Mouse (Mus musculus): ENCODE results near the gene Dennd1b.
A peak's percentile ranks its signal among the peaks of the same experiment; 100 is the strongest.

Gene Dennd1b

DNA sequence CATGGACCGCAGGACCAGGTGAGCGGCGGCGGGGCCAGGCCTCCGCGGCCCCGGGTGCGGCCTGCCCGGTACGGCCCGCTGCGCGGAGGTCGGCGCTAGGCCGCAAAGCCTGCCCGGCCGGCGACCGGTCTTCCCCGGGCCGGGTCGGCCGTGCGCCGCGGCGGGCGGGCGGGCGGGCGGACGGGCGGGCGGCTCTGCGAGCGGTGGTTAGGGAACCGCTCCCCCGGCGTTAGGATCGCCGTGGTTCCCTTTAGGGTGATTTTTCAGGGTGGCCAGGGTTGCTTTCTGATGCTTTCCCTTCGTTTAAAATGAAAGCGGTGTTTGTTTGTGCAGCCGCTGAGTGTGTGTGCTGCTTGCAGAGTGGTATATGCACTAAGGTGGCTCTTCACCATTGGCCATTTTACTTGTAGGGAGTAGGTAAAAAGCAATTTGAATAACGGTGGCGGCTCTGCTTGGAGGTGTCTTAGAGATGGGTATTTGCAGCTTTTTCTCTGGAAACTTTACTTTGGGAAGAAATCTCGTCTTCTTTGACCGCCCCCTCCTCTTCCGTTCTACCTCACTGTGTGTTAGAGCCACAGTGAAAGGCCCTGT is 728 bp downstream of the Dennd1b start:
- DNase-seq: peak; percentile 68

DNA sequence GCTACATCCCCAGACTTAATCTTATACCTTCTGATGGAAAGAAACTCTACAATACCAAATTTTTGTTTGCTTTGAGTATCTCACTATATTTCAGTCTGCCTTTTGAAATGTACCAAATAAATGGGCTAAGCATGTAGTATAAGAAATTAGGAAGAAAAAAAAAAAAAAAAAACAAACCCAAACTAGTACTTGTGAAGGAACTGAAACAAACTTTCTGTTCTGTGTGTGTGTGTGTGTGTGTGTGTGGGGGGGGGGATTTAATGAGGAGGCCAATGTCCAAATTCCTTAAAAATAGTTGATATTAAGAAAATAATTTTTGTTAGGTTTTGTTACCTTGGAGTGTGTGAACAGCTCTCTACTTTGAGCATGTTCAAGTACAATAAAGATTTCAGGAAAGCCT is 1.8 kb downstream of the Dennd1b start:
- no peak for DNase-seq

DNA sequence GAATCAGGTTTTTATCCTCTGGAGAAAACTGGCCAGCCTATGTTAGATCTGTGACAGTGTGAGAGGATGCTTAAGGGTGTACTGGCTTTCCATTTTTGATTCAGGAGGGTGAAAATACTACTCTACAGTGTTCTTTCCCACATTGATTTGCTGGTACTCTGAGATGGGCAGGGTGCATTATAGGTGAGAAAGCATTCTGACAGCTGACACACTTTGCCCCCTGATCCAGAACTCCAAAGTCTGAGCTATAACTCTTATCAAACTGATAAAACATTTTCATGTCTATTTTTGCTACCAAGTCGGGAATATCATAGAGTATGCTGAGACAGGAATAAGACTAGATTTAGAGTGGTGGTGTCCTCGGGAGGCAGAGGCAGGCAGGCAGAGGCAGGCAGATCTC is 2.3 kb downstream of the Dennd1b start:
- no peak for DNase-seq

DNA sequence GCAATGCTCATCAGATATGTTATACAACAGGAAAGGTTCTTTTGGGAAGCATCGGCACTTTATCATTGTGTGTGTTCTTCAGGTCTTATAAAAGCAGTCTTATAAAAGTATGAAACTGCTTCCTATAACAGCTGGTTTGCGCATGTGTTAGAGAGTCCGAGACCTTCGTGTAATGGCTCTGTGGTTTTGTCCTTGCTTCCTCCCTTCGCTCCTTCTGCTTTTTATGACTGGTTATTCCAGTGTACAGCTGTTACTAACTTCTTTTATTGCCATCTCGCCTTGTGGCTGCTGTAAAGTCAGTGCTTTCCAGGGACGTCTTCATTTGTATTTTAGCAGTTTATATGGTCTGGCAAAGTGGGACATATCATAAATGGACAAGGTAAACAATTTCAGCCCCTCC is 4.2 kb downstream of the Dennd1b start:
- no peak for DNase-seq

DNA sequence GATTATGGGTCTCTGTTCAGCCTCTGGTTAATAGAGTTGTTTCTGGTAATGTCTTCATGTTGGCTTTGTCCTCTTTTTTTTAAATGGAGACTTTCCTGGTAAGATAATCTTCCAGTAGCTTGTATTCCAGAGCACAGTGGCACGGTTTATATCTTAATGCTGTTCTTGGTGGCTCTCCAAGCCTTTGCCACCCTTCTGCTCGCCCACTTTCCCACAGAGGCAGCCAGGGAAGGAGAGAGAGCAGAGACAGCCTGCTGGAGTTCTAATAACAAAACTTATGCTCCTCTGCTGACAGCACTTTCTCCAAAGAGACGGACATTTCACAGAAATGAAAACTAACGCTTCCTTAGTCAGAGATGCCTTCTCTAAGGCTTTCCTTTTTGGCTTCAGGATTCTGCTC is 6.8 kb downstream of the Dennd1b start:
- DNase-seq: no peak

DNA sequence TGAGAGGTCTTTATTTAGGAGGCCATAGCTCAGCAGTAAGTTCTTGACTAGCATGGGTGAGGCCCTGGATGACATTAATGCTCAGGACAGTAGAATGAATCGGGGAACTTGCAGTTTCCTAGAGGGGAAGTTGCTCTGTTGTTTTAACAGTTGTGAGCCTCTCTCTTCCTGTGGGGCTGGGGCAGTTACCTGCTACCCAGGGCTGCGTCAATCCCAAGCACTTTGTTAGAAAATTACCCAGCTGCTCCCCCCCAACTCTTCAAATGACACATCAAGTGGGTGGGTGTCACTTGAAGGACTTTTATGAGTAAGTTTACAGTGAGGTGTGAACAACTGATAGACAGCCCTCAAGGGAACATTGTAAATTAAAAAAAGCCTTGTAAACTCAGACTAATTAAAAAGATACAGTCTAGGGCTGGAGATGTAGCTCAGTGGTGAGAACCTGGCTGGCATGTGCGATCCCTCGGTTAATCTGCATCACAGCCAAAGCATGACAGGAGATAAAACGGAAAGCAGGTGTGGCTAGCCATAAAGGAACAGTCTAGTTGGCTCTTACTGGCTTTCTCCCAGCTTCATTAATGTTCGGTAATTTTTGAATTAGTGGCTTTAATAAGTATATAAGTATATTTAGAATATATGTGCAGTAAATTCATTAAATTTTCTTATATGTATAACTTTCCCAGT is 10.4 kb downstream of the Dennd1b start:
- no peak for DNase-seq

DNA sequence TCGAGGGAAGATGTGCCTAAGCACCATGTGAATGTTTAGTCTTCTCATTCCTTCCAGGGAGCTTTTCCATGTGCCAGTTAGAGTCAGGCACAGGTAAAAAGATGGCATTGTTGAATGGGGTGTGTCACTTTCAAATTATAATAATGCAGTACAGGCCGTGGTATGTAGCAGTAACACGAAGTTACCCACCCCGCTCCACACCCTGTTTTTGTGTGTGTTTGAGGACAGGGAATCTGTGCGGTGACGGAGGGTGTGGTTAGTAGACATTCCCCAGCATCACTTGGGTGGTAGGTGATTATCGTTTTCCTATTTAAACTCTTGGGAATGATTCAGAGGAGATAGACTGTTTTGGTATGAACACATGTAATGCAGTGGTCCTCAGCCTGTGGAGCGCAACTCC is 11.6 kb downstream of the Dennd1b start:
- no peak for DNase-seq

DNA sequence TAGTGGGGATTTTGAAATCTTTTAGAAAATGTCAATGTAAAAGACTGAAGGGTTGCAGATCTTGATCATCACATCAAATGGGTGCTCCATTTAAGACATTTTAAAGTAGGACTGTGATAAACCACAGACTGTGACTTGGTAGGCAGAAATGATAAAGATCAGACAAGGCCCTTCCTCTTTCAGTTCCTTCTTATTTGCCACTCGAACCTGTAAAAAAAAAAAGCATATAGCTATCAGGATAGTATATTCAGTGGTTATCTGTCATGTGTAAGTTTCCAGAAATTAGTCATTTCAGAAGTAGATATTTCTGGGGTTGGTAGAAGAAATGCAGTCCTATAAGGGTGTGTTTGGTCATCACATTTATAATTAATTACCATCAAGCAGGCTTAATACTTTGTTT is 12.7 kb downstream of the Dennd1b start:
- DNase-seq: no peak

DNA sequence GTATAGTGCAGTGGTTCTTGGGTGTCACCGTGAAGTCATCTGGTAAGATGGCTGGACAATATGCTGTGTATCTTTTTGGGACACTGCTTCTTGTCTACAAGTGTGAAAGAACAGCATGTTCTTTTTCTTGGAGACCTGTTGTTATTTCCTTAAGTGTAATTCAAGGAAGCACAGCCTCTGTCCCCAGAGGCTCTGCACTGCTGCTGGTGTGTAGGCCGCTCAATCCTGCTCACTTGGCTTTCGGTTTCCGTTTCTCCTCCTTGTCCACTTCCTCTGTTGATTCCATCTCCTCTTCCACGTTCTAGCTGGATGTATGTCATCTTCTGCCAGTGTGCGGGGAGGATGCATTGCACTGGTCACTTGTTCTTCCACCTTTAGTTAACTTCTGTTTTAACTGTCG is 19.0 kb downstream of the Dennd1b start:
- DNase-seq: no peak

DNA sequence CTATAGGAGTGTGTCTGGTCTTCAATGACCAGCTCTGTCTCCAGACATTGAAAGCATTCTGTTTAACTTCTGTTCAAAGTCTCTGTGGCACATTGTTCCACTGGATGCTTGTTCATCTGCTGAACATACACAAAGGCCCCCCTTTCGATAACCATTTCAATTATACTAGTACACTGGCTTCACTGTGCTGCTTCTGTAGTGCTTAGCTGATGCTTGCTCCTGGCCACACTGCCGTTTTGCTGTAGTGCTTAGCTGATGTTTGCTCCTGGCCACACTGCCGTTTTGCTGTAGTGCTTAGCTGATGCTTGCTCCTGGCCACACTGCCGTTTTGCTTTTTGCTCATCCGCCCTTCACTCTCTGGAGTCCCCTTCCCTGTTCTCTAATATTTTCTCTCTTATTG is 19.4 kb downstream of the Dennd1b start:
- no peak for DNase-seq

DNA sequence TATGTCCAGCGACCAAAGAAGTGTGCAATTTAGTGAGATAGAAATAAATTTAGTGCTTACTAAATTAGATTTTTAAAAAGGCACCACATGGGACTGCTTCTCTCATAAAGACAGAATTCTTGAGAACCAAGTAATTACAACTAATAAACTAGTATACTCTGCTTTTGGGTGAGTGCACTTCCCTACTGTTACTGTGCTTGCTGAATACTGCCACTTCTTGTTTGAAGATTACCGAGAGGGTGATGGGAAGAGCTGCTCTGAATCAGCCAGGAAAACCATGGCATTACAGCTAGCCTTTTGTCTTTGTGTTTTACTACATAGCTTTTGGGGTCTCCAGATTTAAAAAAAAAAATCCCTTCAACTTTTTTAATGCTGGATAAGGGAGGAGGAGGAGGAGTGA is 19.8 kb downstream of the Dennd1b start:
- DNase-seq: no peak

DNA sequence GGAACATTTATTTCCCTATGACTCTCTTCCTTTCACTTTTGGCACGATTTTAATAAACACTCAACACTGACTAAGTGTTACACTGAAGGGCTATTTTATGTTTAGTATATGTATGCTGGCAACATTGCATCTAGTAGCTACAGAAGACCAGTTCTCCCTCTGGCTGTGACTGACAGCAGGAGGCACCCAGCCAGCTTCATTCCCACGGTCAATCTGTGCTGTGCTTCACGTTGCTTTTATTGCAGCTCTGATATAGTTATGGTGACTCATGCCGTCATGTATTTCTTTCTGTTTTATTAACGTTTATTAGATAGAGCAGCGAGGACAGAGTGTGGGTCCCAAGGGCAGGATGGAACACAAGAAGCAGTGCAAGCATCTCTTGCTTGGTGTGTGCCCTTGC is 20.2 kb downstream of the Dennd1b start:
- no peak for DNase-seq

DNA sequence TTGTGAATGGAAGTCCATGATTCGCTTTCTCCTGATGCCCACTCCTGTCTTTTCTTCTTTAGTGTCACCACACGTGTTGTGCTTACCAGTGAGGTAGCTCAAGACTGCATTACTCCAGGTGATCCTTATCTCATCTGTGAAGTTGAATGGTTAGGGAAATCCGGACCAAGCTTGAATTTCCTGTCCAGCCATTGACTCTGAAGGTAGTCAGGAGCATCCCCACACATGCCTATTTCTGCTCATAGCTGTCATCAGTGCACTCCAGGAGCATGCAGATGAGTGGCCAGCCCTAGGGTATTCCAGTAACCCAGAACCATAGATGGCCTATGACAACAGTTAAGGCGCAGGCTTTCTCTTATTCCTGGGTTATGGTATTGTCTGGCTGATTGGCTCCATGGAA is 20.9 kb downstream of the Dennd1b start:
- DNase-seq: no peak

DNA sequence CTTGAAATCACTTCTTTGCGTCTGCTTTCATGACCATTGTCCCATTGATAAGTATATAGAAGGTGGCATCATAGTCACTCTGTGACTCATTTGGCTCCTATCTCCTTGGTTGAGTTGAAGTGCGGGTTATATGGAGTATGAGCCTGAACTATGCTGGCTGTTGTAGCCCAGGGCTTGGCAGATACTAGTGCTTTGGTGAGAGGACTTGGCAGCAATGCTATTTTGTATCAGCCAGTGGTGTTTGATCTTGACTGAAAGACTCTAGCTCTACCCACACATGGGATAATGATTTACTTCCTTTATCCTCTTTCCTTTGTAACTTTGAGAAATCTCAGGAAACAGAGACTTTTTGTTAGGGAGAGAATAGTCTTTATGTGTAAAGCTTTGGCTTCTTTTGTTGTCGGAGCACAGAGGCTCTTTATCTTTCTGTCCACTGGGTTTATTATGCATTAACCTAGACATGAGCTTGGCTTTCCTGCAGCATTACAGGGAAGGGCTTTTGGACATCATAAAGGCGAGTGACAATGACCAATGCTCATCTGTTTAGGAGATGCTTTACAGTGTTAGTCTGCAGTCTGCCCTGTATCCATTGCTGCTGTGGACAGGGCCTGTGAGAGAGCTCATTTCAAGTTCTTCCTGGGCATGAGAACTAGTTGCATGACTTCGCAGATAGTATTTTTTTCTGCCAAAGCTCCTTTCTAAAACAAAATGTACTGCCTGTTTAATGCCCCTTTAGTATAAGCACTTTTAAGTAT is 29.3 kb downstream of the Dennd1b start:
- no peak for DNase-seq

DNA sequence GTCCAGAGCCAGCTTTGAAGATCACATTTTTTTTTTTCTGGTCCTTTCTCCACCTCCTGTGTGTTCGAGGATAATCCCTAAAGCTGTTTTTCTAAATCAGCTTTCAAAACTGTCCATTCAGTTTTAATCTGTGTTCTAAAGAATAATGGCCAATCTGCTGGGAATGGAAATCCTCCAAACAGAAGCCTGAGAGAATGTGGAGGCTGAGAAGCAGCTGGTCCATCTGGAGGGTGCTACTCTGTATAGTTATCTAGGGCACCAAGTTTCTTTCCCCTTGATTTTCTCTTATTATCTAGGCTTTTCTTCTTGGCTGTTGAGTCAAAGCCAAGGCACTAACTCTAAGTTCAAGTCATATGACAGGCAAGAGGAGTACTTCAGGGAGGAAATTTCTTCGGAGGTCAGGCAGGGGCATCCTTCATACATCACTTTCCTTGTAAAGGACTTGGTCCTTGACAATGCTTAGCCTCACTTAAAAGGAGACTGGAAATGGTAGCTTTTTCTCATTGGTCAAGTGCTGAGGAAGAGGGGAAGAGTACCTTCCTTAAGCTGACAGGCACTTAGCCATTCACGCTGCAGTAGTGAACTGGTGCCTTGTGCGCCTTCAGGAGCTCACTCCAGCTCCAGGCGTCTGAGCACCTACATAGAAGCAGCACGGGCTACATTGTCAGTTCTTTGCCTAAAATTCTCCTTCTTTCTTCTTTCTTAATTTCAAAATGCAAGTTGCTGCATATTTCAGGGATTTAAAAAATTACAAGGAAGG is 32.6 kb downstream of the Dennd1b start:
- DNase-seq: no peak

DNA sequence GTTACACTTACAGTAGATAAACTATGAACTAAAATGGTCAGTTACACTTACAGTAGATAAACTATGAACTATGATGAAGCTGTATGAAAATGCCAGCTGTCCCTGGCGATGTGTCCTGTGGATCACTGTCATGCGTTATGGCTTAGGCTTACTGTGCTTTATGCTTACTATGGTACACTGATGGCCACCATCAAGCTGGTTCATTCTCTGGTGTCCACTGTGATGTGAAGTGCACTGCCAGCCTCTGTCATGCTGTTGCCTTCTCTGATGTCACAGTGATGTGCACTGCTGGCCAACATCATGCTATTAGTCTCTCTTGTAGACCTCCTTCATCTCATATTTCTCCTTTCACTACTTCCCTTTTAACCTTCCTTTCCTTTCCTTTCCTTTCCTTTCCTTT is 33.4 kb downstream of the Dennd1b start:
- DNase-seq: no peak

DNA sequence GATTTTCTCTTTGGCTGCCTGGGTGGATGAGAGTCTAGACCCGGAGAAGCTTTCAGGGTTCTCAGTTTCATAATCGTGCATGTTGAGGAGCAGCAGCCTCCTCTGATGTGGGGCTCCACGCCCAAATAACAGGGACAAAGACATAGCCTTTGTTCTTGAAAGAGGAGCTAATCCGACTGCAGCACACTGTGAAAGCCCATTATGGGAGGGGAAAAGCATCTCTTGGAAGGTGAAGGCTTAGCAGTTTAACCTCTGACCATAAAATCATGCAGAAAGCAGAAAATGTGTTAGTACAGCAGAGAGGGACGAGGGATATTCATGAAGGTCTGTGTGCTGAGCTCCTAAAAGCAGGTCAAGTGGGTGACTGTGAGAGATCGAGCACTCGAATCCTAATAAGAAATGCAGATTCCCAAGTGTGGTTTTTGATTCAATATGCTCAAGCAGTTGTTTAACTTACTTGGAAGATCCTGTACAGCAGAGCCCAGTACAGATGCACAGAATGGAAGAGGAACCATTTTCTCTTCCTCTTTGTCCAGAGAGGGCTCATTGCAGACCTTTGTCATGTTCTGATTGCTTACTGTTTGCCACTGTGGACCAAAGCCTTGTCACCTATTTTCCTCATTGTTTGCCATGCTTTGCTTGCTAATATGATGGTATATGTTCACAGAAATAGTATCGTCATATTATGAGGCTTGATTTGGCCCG is 37.6 kb downstream of the Dennd1b start:
- no peak for DNase-seq

DNA sequence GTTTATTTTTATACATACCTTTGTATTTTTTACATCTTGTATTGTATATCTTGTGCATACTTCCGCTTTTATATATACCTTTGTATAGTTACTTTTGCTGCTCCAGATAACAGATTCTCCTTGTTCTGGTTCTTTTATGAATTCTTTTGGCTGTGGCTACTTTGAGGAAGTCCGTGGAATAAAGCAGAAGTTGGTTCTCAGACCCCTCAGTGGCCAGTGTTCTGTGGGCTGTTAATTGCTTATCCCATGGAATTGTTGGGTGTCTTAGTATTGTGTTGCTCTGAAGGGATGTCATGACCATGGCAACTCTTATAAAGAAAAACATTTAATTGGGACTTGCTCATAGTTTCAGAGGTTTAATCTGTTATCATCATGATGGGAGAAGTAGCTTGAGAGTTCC is 40.3 kb downstream of the Dennd1b start:
- no peak for DNase-seq

DNA sequence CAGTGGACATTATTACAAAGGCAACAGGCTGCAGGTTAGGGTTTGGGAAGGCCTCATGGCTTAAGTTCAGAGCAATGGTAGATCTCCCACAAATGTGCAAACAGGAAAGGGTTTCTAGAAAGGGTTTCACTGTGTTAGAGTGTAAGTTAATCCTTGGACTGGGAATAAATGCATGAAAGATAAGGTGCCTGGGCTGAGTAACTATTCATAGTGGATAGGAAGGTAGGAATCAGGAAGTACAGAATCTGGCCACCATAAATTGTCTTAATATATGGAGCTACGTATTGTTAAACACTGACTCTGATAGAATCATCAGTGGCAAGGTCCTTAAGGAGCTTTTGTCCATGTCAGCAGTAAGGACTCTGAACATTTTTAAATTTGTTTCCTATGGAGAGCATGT is 42.8 kb downstream of the Dennd1b start:
- DNase-seq: no peak

DNA sequence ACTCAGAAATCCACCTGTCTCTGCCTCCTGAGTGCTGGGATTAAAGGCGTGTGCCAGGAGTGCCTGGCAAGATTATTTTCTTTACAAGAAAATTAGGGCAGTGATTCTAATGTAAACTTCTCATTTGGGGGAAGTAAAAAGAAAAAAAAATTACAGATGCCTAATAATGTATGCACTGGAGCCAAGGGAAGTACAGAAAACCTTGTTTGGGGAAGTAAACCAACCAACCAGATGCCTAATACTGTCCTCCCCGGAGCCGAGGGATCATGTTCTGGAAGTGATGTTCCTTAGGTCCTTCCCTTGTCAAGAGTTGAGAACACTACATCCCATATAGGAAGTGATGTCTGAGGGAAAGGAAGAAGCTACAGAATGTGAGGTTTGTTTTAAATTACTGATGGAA is 44.2 kb downstream of the Dennd1b start:
- DNase-seq: no peak

DNA sequence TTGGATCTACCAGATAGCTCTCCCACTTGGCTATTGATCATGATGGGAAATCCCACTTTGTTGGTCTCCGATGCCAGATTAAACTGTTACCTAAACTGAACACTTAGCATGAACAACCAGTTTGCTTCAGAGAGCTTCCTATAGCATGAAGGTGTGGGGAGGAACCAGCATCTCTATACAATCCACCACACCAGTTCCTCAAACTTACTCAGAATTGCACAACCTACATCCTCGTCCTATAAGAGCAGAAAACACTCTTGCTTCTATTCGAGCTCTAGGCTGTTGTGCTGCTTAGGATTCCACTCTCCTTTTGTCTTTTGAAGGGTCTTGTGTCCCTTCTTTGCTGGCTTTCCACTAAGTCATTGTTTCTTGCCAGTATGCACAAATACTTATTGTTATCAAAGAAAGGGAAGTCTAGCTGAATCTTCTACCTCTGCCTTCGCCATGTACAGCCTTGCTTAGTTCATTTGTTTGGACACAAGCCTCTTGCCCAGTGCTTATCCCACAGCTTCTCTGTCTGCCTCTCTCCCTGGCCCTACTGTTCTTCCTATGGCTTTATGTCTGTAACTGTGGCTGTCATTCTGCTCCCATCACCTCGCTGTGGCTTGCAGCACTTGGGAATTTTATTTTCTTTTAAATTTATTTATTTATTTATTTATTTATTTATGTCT is 52.0 kb downstream of the Dennd1b start:
- no peak for DNase-seq

DNA sequence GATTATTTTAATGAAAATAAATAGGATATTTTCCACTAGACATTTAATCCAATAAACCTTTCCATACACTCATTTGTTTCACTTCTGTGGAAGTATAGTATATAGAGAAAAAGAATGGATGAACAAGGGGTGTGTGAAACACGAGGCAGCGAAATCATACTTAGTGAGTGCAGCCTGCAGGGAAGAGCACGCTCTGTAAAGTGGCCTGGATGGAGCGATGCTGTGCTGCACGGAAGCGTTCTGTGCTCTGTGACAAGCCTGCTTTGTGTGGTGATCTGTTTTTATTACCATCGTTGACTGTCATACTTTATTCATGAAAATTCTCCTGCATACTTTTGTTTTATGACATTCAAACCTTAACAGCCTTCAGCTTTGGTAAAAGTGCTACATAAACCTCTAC is 58.1 kb downstream of the Dennd1b start:
- DNase-seq: no peak
